Mouse (Mus musculus) liver, postnatal 0 days (tissue): Measurements from ENCODE around the gene Ube2q2.

Experiments used
- CTCF ChIP-seq: sonication (generic); IDR thresholded peaks from 2 replicates; pipeline ENCODE4 v1.5.1; 2016; ENCODE audit warnings: antibody characterized with exemption, low read depth
- EP300 ChIP-seq: IDR thresholded peaks from 2 replicates; pipeline ENCODE4 v1.6.1; 2016; ENCODE audit warnings: antibody characterized with exemption, low read depth, mild to moderate bottlenecking

GRCm38 (mm10) chr9:55101117-55101516 lies 47.5 kb upstream of the Ube2q2 start:
- no peak for TF ChIP-seq CTCF
- no peak for TF ChIP-seq EP300
